In the genomic region with DNA sequence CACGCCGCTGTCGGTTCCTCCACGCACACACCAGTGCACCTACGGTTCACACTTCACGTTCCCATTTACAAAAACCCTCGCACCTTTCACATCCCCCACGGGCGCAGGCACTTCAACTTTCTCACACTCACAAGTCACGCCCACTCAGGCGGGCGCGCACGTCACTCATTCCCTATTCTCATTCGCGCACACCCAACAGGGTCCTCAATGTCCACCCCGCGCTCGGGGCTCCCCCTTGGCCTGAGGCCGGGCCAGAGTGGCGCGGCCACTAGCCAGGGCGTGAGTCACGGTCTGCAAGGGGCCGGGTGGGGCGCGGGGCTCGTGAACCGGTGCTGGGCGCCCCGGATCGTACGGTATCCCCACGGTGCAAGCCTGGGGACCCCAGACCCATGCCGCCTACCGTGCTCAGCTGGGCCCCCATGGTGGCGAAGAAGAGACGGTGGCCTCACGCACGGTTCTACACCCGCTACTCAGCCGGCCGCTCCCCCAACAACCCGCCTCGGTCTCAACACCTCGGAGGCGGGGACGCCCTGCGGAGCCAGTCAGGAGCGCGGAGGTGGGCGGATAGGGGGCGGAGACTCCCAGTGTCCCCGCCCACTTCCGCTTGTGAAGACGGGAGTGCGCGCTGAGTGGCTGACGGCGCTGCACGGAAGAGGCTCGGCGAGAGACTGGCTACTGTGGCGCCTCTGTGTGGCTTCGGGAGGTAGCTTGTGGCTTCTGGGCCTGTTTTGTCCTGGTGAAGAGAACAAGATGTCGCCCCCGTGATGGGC, we compare ENCODE assay signal across 1 mouse cellular context.
TF ChIP-seq lines count a peak whose summit lies in the region.

No protein-coding gene starts in this region.

TF ChIP-seq in myocyte, 11 proteins besides CTCF, POLR2A, EP300 and RAD21 (continued from another document):
- TF ChIP-seq MYOD1 (IDR thresholded peaks at IDR 0.05; ENCODE audit: control insufficient read depth in 1 of 3, insufficient read length in 2 of 3, low read depth in 2 of 3) (peak in 1 of 3 experiments; percentile 20), TCF12 (IDR thresholded peaks at IDR 0.05; ENCODE audit: insufficient read depth, poor library complexity, severe bottlenecking) (no peak), SRF (IDR thresholded peaks at IDR 0.05; ENCODE audit: control insufficient read depth, insufficient read length, low read depth) (peak; percentile 82), POLR2AphosphoS2 (IDR thresholded peaks at IDR 0.05; ENCODE audit: insufficient read length, low read depth) (peak; percentile 91), REST (IDR thresholded peaks at IDR 0.05; ENCODE audit: insufficient read depth, insufficient read length) (no peak), TCF3 (IDR thresholded peaks at IDR 0.05; ENCODE audit: insufficient read length, low read depth) (peak; percentile 4)
